Mouse (Mus musculus) embryonic facial prominence, embryonic 14.5 days (tissue): ENCODE measurements around the gene Pigw. TPM values are rescaled to one million over a fixed set of nuclear protein-coding genes. Genes with fewer than 3 reads are reported as not detected.

ENCODE experiments used
- microRNA-seq: library from miRNA; unstranded; fragments of <30 nt; microRNA quantifications from one replicate; pipeline ENCODE4, GENCODE M21; 2016; ENCODE audit warnings: borderline number of aligned reads
- polyA plus RNA-seq: library from polyadenylated mRNA; unstranded; fragments of >200 nt; fragmentation: Nextera tagmentation; extraction: Ambion mirVana; gene quantifications from 2 replicates; pipeline ENCODE4 v1.2.1, GENCODE M21; 2014

Pigw gene
- polyA plus RNA-seq, 1 experiment from 2014 or later = 3.1 TPM

Small RNA genes lying within 50 kb of the gene (microRNA-seq; reads per million reads assigned to microRNA genes)
- not detected for gene Gm23564

Other genes with a start within 250 kb of the Pigw start
- gene Mrm1, start 60.8 kb downstream of the Pigw start, polyA plus RNA-seq = 7.9 and 12.0 TPM in 2 replicates
- 13.7 and 15.7 TPM in 2 replicates for gene Dhrs11, start 51.3 kb downstream of the Pigw start, polyA plus RNA-seq
- gene Ggnbp2, start 9.5 kb downstream of the Pigw start, polyA plus RNA-seq = 62.4 and 67.0 TPM in 2 replicates
- 10.9 and 11.9 TPM in 2 replicates for gene Myo19, start 137 bp downstream of the Pigw start, polyA plus RNA-seq
- gene Znhit3, start 36.1 kb upstream of the Pigw start, polyA plus RNA-seq = 46.5 and 52.2 TPM in 2 replicates
- gene Car4, start 77.5 kb upstream of the Pigw start, polyA plus RNA-seq = 0.40 and 0.41 TPM in 2 replicates